Mouse (Mus musculus) brain, embryonic 14.5 days (tissue): ENCODE data around the gene Srpx.

ENCODE experiments used
- CTCF ChIP-seq: fragments of 200-500 bp; IDR thresholded peaks from 2 replicates; pipeline ENCODE4 v1.5.1; 2012; ENCODE audit warnings: inconsistent platforms, mild to moderate bottlenecking, moderate library complexity, borderline replicate concordance; ENCODE audit not compliant: insufficient read depth, insufficient read length; ENCODE audit errors: extremely low read depth
- POLR2A ChIP-seq: fragments of 200-500 bp; IDR thresholded peaks from 2 replicates; pipeline ENCODE4 v1.6.1; 2012; ENCODE audit warnings: mild to moderate bottlenecking, inconsistent platforms, borderline replicate concordance; ENCODE audit not compliant: poor library complexity, insufficient read depth, insufficient read length, severe bottlenecking; ENCODE audit errors: extremely low read depth

DNA sequence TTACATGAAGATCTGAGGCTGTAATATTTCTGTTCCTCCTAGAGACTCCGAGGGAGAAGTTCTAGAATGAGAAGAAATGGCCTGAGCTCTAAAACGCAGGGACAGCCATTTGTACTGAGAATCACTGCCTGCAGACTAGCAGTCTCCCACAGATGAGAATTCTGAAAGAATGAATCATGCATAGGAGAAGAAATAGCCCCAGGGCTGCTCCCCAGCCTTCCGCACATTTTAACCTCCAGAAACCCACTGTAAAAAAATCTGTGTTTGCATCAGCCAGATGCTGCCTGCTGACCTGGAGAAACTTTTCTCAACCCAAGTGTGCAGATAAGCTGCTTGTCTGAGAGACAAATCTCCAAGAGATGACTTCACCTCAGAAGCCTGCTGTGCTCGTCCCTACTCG is 12.0 kb downstream of the Srpx start:
- TF ChIP-seq CTCF: no peak
- TF ChIP-seq POLR2A: no peak
